Mouse (Mus musculus) bone marrow macrophage, adult 2 months (primary cell): Measurements from ENCODE around the gene Rsph9.

ENCODE experiments used
- CTCF ChIP-seq: IDR thresholded peaks from 2 replicates; pipeline ENCODE4 v1.5.1; 2012; ENCODE audit warnings: low read depth, mild to moderate bottlenecking, low read length, moderate library complexity
- POLR2A ChIP-seq: IDR thresholded peaks from 2 replicates; pipeline ENCODE4 v1.6.1; 2012; ENCODE audit warnings: mild to moderate bottlenecking, low read depth, low read length, borderline replicate concordance

DNA sequence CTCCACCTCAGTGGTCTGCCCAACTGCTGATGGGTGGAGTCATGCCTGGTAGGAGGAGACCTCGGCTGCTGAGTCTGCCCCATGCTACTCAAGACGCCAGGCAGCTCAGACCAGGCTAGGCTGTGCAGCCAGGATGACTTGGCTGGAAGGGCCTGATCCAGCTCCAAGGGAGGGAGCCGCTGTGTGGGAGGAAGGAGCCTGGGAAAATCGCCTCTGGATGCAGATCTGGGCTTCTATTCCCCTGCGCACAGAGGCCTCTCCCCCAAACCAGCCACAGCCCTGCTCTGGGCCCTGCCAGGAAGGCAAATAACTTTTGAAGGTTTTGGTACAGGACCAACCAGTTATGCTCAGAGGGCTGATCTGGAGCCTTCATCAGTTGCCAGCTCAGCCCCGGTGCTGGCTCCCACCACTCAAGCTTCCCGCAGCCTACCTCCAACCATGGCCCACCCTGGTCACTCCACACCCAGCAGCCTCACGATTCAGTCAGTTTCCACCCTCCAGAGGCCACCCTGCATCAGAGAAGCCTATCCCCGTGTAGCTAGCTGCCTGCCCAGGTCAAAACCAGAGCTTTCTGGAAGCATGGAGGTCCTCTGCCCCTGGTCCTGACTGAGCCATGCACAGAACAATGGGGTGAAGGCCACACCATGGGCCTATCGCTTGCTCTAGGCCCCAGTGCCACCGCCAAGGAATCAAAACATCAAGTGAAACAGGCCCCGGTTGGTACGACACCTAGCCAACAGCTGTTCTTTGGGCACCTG lies 14.1 kb downstream of the Rsph9 start:
- TF ChIP-seq CTCF (no peak), POLR2A (no peak)
